In the genomic region with DNA sequence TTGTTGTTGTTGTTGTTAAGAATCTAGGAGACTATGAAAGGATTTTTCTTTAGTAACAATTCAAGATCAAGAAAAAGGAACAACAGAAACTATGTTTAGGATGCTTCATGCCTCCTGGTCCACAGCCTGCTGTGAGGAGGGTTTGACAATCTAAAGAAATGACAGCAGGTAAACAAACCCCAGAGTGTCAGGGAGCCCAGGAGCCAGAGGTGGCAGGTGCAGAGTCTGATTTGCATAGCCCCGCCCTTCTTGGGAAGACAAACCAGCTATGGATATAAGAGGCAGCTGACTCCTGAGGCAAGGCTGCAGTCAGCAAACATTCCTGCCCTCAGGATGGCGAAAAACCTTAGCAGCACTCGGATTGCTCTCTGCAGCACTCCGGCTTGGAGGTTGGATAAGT, we compare ENCODE assay signal across 15 mouse cellular contexts. TPM values are rescaled to one million over a fixed set of nuclear protein-coding genes. Genes with fewer than 3 reads are reported as not detected.
"Had no signal": no experiment of that assay in that cellular context is flagged by ENCODE, and none has a peak within 500 bp of the region (broad histone marks: within the 10 kb centered on the region; RNA-seq: fewer than 3 reads in every experiment).

Gene Oas1h (plus strand): TSS at position 301 of the 400 bp plus-strand sequence.

- DNase-seq: lung, adult 18-20 months; lung, embryonic 14.5 days; lung, postnatal 10 days; lung, postnatal 4 days; midbrain, embryonic 14.5 days; retina, postnatal 1 day; right cerebral cortex, adult 18-20 months; right cerebral cortex, postnatal 25 days; right cerebral cortex, postnatal 4 days; spleen, adult 18-20 months; thymus, adult 18-20 months; thymus, postnatal 14 days; thymus, postnatal 36 days had no signal

RNA-seq across cellular contexts. Expression of gene Oas1h, which starts in this region (rescaled TPM):
- total RNA-seq: megakaryocyte, adult 5-6 weeks; megakaryocyte-erythroid progenitor cell, adult 5-6 weeks had no signal
